Mouse (Mus musculus): ENCODE measurements at regions not wholly inside any gene's neighbourhood (a gene's known extent, or its start where the extent isn't known, plus 50 kb on each side); places are given as distances from the start of the nearest gene placed in this dataset.

DNA sequence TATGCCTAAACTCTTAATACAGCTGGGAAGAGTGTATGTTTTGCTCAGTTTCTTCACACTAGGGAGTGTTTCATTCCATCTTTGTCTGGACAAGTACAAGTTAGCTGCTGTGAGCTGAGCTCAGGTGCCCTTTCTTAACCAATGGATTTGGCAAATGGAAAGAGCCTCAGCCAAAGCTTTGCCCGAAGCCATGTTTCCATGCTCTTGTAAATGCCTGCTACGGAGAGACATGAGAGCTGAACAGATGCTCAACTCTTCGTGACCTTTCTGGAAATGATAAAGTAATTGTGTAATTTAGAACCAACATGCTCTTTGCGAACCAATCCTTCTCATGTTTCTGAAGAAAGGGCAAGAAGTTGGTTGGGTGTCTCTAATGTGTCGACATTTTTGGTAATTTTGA, 52.0 kb upstream of the P3h2 start:
- no peak overlapping the region for H3K4me2 ChIP-seq (ENCODE audit: low read depth, low read length)
- H3K9me3 ChIP-seq (ENCODE audit: low read length) = no peaks in the 10 kb centered on the region
- no peaks in the 10 kb centered on the region for H3K27me3 ChIP-seq (ENCODE audit: insufficient read depth, low read length)
- no peaks in the 10 kb centered on the region for H3K36me3 ChIP-seq (replicated peaks; ENCODE audit: insufficient read depth, low read length)
- WGBS (ENCODE audit: insufficient replicate concordance) = 78% methylated on average over 5 of the region's 5 CpGs
- no peak overlapping the region for H3K4me3 ChIP-seq (ENCODE audit: low read depth, low read length)
- no peak overlapping the region for H3K9ac ChIP-seq (replicated peaks)
- ATAC-seq = no peak
- no peak overlapping the region for H3K27ac ChIP-seq (ENCODE audit: low read depth)
- no peaks in the 10 kb centered on the region for H3K4me1 ChIP-seq (ENCODE audit: insufficient read depth)
- TF ChIP-seq EP300 (IDR thresholded peaks at IDR 0.05; ENCODE audit: low read depth) = no peak
- no peak for TF ChIP-seq CTCF (IDR thresholded peaks at IDR 0.05; ENCODE audit: low read depth)
- no peak for DNase-seq
